Mouse (Mus musculus) layer of hippocampus, adult 11-12 months (tissue): ENCODE measurements at regions not wholly inside any gene's neighbourhood (a gene's known extent, or its start where the extent isn't known, plus 50 kb on each side); places are given as distances from the start of the nearest gene placed in this dataset.
"Not testable (repeated sequence)": the region's sequence is repeated elsewhere in the genome, so short reads cannot be mapped to it uniquely, and the experiment has no call there.

Experiments
- DNase-seq: peaks from one replicate; pipeline ENCODE4 v3.0.0; 2022; ENCODE audit warnings: low spot score

- DNase-seq = peak; percentile 62
These were observed 96.6 kb upstream of the Mrps10 start for GRCm38 (mm10) chr17:47271979-47272677.

GRCm38 (mm10) chr17:47269053-47269891 is 99.4 kb upstream of the Mrps10 start:
- no peak for DNase-seq

GRCm38 (mm10) chr17:47267843-47268242 is 100.8 kb upstream of the Mrps10 start:
- no peak for DNase-seq

- DNase-seq = no peak
These were observed 101.6 kb upstream of the Mrps10 start for GRCm38 (mm10) chr17:47267076-47267475.

- no peak for DNase-seq
These were observed 102.4 kb upstream of the Mrps10 start for GRCm38 (mm10) chr17:47266335-47266734.

- no peak for DNase-seq
These were observed 105.7 kb upstream of the Mrps10 start for GRCm38 (mm10) chr17:47262986-47263385.

- no peak for DNase-seq
These were observed 106.5 kb upstream of the Mrps10 start for GRCm38 (mm10) chr17:47262141-47262540.

- DNase-seq = no peak
These were observed 107.7 kb upstream of the Mrps10 start for GRCm38 (mm10) chr17:47260976-47261375.

GRCm38 (mm10) chr17:47258296-47258695 is 110.4 kb upstream of the Mrps10 start:
- no peak for DNase-seq

GRCm38 (mm10) chr17:47255209-47255608 is 113.5 kb upstream of the Mrps10 start:
- DNase-seq = no peak

- no peak for DNase-seq
These were observed 114.7 kb upstream of the Mrps10 start for GRCm38 (mm10) chr17:47254026-47254425.

GRCm38 (mm10) chr17:47250001-47250400 is 118.7 kb upstream of the Mrps10 start:
- no peak for DNase-seq

- no peak for DNase-seq
These were observed 119.5 kb upstream of the Mrps10 start for GRCm38 (mm10) chr17:47249176-47249575.

GRCm38 (mm10) chr17:47248053-47248452 is 120.6 kb upstream of the Mrps10 start:
- DNase-seq = peak; percentile 47

- no peak for DNase-seq
These were observed 121.2 kb upstream of the Mrps10 start for GRCm38 (mm10) chr17:47247516-47247915.

- no peak for DNase-seq
These were observed 122.1 kb upstream of the Mrps10 start for GRCm38 (mm10) chr17:47246605-47247004.

- DNase-seq = no peak
These were observed 123.1 kb upstream of the Mrps10 start for GRCm38 (mm10) chr17:47245635-47246034.

GRCm38 (mm10) chr17:47239086-47239485 is 129.6 kb upstream of the Mrps10 start:
- no peak for DNase-seq

- not testable (repeated sequence) for DNase-seq
These were observed 130.8 kb upstream of the Mrps10 start for GRCm38 (mm10) chr17:47237881-47238280.

GRCm38 (mm10) chr17:47234343-47234742 is 134.3 kb upstream of the Mrps10 start:
- no peak for DNase-seq

- DNase-seq = no peak
These were observed 135.5 kb upstream of the Mrps10 start for GRCm38 (mm10) chr17:47233003-47233678.

GRCm38 (mm10) chr17:47230715-47231114 is 138.0 kb upstream of the Mrps10 start:
- no peak for DNase-seq

GRCm38 (mm10) chr17:47226391-47226790 is 142.3 kb upstream of the Mrps10 start:
- DNase-seq = no peak
